Mouse (Mus musculus): ENCODE data around the gene Gtf2f2.

Gene Gtf2f2

DNA sequence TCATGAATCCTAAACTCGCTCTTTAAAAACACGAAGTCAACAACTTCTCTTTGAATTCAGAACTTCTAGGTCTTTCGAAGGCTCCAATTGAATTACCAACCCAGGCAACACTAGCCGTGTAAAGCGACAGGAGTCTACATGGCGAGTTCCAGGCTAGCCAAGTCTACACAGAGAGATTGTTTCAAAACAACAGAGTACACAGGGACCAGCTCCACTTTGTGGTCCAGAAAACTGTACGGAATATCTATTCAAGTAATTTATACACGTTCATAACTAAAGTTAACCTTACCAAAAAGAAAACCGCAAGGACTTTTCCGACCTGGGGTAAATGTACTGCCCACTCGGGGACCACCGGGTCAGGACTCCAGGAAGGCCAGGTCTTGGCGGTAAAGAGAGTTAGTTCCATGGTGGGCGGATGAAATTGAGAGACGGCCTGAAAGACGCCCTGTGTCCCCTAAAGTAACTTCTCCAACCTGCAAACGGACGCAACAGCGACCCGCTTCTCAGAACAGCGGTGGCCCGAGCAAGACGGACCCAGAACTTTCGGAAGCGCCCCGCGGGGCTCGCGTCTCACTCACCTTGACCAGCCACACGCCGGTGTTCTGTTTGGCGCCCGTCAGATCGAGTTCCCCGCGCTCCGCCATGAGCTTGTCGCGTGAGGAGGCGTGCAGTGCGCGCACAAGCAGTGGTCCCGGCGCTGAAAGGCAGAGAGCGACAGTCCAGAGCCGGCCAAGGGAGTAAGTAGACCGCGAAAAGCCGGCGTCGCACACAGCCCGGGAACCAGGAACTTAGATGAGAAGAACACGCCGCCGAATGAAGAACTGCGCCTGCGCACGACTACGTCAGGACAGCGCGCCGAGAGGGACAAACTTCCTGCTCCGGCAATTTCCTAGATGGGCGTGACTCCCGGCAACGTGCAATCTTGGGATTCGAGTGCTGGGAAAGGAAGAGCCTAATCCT lies at the start of gene Gtf2f2:
Gene Gtf2f2 (minus strand): TSS at position 764 of the 960 bp plus-strand sequence.
- peak; percentile 81 to 82 for DNase-seq (ENCODE audit: low read depth in 2 of 2, low spot score in 2 of 2)

GRCm38 (mm10) chr14:76059441-76059840 lies 48.8 kb upstream of the Gtf2f2 start:
- DNase-seq (ENCODE audit: low read depth in 2 of 2, low spot score in 2 of 2): no peak

DNA sequence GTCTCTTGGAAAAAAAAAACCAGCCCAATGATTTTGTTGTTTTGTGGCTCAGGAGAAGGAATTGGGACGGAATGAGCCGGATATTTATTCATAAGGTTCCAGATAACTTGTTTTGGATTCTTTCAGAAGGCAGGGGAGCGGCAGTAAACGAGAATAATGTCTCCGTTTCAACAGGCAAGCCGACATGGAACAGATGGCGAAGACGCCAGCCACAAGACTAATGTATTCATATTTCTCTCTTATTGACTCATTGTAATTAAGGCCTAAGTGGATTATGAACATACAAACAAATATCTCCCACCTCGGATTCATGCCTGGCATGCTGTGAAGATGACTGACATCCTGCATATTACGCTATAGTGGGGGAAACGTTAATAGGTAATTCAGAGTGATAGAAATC lies 43.1 kb upstream of the Gtf2f2 start:
- DNase-seq (ENCODE audit: low read depth in 2 of 2, low spot score in 2 of 2): no peak

GRCm38 (mm10) chr14:76051966-76052365 lies 41.3 kb upstream of the Gtf2f2 start:
- DNase-seq (ENCODE audit: low read depth in 2 of 2, low spot score in 2 of 2): no peak

DNA sequence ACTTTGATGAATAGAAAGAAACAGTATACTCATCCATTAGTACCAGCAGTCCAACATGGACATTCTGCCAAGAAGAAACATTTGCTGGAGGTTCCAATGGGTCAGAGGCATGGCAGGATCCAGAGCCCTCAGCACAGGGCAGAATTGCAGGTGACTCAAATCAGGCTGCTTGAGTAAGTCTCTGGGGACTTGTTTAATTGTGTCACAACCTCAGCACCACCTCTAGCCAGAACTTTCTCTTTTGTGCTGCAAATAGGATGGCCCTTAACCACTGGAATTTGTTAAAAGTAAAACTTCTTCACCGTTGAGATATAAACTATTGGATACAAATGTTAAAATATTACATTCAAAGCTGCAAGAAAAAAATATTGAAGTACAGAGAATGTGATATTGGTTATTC lies 35.1 kb upstream of the Gtf2f2 start:
- no peak for DNase-seq (ENCODE audit: low read depth in 2 of 2, low spot score in 2 of 2)

DNA sequence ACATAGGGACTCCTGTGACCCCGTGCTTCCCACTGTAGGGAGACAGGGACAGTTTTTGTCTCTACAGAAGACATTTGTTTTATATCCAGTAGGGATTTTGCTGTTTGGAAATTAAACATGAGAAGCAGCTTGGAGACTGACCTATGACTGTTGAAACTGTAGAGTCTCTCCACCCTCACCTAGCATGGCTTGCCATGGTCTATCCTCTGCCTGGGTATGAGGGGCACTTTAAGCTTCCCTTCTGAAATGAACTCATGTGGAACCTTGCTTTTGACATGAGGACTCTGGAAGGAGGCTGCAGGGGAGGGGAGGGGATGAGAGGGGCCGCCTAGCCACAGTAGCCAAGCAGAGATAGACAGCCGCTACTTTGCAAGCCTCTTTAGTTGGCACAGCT lies 33.5 kb upstream of the Gtf2f2 start:
- DNase-seq (ENCODE audit: low read depth in 2 of 2, low spot score in 2 of 2): no peak

DNA sequence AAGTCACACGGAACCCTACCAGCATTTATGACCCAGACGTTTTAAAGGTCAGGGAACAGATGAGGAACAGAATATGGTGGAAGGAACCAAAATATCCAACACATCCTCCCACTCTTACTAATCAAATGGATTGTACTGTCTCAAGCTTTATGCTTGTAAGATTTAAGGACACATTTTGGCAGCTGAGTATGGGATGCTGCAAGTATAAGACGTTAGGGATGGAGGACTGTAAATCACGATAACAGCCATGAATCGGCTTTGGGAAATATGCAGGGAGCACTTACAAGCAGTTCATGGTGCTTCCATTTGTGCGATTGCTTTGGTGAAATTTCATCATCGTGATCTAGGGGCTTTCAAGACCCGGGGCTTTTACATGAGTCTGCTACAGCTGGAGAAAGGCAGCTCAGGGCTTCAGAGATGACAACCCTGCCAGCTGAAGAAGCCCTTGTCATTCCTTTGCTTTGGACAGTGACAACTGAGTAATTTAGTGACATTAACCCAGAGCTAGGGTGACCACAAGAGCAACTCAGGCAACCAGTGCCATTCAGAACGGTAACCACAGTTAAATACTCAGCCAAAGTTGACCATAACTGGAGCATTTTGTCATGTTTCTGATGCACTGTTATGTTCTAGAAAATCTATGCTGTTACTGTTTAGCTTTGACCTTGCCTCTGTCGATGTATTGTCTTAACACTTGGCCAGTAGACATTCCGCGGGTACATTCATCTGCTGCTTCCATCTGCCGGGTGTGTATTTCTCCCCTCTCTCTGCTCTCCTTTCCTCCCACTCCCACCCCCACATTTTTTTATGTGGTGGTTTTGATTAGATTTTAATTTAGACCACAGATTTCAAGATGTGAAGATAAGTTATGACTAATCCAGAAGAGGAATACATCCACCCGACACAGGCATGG lies 32.8 kb upstream of the Gtf2f2 start:
- DNase-seq (ENCODE audit: low read depth in 2 of 2, low spot score in 2 of 2): no peak

- DNase-seq (ENCODE audit: low read depth in 2 of 2, low spot score in 2 of 2): no peak
These were observed 22.6 kb upstream of the Gtf2f2 start for GRCm38 (mm10) chr14:76033221-76033637.

- no peak for DNase-seq (ENCODE audit: low read depth in 2 of 2, low spot score in 2 of 2)
These were observed 22.0 kb upstream of the Gtf2f2 start for GRCm38 (mm10) chr14:76032671-76033136.

- no peak for DNase-seq (ENCODE audit: low read depth in 2 of 2, low spot score in 2 of 2)
These were observed 20.6 kb upstream of the Gtf2f2 start for GRCm38 (mm10) chr14:76031117-76031842.

DNA sequence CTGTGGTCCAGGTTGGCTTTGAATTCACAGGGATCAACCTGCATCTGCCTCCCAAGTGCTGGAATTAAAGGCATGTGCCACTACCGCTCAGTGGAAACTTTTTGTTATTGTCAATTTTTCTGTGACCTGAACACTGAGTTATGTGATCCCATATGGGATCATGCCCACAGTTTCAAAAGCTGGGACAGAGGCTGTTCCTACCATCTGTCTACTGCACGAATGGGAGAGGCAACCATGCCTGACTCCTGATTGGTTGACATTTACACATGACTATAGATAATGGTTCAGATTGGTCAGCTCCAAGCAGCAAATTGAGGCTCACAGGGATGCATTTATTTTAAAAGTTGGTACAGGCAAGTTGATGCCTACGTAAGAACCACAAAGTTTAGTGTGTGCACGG lies 14.0 kb upstream of the Gtf2f2 start:
- no peak for DNase-seq (ENCODE audit: low read depth in 2 of 2, low spot score in 2 of 2)

GRCm38 (mm10) chr14:76020927-76021719 lies 10.5 kb upstream of the Gtf2f2 start:
- no peak for DNase-seq (ENCODE audit: low read depth in 2 of 2, low spot score in 2 of 2)

- no peak for DNase-seq (ENCODE audit: low read depth in 2 of 2, low spot score in 2 of 2)
These were observed 9.7 kb upstream of the Gtf2f2 start for GRCm38 (mm10) chr14:76020259-76020785.

GRCm38 (mm10) chr14:76017785-76018490 lies 7.3 kb upstream of the Gtf2f2 start:
- DNase-seq (ENCODE audit: low read depth in 2 of 2, low spot score in 2 of 2): no peak

DNA sequence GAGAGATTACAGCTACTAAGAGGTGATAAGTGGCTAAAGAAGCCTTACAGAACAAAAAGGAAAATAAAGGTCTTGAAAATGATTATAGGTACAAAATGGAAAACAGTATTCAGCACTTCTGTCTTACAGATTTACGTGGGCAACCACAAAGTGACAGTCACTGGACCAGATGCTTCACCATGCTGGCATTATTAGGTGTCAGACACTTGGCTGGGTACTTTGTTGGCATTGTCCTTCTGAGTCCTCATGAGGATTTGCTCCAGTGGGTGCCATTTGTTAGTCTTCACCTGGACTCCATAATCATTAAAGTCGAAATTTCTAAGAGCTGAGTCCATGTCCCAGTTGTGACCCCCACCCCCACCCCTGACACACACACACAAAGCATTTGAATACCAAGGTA lies 3.7 kb upstream of the Gtf2f2 start:
- DNase-seq (ENCODE audit: low read depth in 2 of 2, low spot score in 2 of 2): no peak

DNA sequence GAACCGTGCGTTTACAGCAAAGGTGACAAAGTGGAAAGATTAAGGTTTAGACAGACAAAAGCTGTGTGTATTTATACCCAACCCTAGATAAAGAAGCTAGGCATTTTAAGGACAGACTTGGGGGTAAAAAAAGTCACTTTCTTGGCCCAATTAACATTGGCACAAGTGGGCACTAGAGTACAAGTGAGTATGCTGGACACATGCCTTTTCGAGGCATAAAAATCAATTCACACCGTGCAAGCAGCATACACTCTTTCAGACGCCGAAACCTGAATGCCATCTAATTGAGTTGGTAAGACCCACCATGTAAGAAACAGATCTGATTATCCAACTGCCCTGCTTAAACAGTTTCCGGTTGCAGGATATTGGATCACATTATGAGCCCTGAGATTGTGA lies 395 bp upstream of the Gtf2f2 start:
- DNase-seq (ENCODE audit: low read depth in 2 of 2, low spot score in 2 of 2): no peak

DNA sequence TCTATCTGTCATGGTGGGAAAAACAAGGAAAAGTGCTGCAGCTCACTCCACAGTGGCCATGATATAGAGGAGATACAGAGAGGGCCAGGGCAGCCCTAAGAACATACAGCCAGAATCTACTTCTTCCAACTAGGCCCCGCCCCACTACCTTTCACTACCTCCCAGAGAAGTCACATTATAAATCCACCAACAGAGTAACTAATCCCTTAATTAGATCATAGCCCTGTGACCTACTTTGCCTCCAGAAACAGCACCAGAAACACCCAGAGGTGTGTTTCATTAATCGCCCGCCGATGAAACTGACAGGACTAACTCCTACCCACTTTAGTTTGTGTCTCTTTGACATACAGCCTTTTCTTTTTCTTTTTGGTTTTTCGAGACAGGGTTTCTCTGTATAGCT lies 1.5 kb downstream of the Gtf2f2 start:
- DNase-seq (ENCODE audit: low read depth in 2 of 2, low spot score in 2 of 2): no peak

- DNase-seq (ENCODE audit: low read depth in 2 of 2, low spot score in 2 of 2): no peak
These were observed 2.5 kb downstream of the Gtf2f2 start for GRCm38 (mm10) chr14:76008174-76008573.

DNA sequence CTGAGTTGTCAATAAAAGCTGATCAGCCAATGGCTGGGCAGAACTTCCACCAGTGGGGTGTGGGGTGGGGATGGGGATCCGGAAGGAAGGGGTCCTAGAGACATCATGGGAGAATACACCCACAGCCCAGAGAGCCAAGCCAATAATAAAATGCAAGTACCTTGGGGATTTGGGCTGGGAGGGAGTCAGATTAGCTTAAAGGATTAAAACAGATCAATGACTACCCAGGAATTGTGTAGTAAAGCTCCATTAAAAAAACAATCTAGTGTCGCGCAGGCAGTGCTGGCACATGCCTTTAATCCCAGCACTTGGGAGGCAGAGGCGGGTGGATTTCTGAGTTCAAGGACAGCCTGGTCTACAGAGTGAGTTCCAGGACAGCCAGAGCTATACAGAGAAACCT lies 5.7 kb downstream of the Gtf2f2 start:
- DNase-seq (ENCODE audit: low read depth in 2 of 2, low spot score in 2 of 2): no peak

Data from CD8-positive naive resting alpha-beta T cell, adult 2 months (primary cell).